Mouse (Mus musculus): ENCODE measurements around the gene Syngr2. TPM values are rescaled to one million over a fixed set of nuclear protein-coding genes. Genes with fewer than 3 reads are reported as not detected.

Gene Syngr2
- polyA plus RNA-seq, 1 experiment from 2014 or later = 24.4 TPM

DNA sequence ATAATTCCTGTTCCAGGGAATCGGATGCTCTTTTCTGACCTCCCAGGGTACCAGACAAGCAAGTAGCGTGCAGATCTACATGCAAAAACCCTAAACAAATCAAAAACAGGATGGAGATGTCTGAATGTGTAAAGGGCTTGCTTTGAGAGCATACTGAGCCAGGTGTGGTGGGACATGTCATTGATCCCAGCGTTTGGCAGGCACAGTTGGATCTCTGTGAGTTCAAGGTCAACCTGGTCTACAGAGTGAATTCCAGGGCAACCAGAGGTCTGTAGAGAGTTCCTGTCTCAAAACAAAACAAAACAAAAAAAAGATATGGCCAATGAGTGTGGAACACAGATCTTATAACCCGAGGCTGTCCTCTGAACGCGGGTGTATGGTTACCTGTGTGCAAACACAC lies 13.9 kb downstream of the Syngr2 start:
- DNase-seq (ENCODE audit: low spot score) = no peak
- no peak overlapping the region for H3K27ac ChIP-seq
- 92% methylated on average over 6 of the region's 6 CpGs for WGBS
- H3K36me3 ChIP-seq = peaks cover 60% of the 10 kb centered on the region
- H3K4me1 ChIP-seq = peaks cover 70% of the 10 kb centered on the region
- no peaks in the 10 kb centered on the region for H3K27me3 ChIP-seq (ENCODE audit: low read depth, poor library complexity, severe bottlenecking)
- no peaks in the 10 kb centered on the region for H3K9me3 ChIP-seq (replicated peaks)
- no peak overlapping the region for H3K4me3 ChIP-seq

DNA sequence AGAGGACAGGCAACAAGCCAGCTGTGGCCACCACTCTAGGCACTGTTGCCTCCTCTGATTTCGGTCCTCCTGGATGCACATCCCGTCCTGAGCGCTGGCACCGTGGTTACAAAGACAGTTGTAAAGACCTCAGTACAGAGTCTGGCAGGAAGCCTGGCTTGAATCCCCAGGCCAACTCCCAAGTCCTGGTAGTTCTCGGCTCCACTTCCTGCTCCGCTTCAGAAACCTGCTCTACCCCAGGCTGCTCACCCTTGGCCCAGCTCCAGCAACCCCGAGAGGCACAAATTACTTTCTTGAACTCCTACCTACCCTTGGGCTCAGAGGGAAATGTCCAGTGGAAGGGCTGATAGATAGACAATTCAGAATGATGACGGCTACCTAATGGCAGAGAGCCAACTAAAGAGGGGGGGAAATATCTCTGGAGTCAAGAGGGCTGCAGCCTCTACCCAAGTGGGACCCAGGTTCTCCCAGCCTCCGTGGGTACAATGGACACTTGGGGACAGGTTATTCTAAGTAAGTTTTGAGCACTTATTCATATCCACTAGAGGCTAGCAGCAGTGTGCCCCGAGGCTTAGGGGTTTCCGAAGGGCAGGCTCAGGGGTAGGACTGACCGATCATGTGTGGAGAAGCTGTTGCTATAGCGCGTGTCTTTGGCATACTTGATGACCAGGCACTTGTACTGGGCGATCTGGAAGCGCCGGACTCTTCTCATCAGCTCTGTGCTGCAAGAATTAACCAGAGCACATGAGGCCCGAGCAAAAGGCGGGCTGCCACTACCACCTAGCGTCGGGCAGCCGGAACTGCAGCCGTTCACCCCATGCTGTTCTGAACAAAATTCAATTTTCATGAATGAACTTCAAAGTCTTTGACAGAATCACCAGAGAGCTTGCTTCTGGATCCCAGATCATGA lies 14.8 kb downstream of the Syngr2 start:
- Histone ChIP-seq H3K4me1 (peaks cover 71% of the 10 kb centered on the region), H3K27me3 (ENCODE audit: low read depth, poor library complexity, severe bottlenecking) (no peaks in the 10 kb centered on the region), H3K36me3 (peaks cover 51% of the 10 kb centered on the region), H3K27ac (peak overlapping the region; percentile 96), H3K9me3 (replicated peaks) (no peaks in the 10 kb centered on the region), H3K4me3 (peak overlapping the region; percentile 77)
- DNase-seq (ENCODE audit: low spot score) = peak; percentile 89
- WGBS = 35% methylated on average over 23 of the region's 23 CpGs

DNA sequence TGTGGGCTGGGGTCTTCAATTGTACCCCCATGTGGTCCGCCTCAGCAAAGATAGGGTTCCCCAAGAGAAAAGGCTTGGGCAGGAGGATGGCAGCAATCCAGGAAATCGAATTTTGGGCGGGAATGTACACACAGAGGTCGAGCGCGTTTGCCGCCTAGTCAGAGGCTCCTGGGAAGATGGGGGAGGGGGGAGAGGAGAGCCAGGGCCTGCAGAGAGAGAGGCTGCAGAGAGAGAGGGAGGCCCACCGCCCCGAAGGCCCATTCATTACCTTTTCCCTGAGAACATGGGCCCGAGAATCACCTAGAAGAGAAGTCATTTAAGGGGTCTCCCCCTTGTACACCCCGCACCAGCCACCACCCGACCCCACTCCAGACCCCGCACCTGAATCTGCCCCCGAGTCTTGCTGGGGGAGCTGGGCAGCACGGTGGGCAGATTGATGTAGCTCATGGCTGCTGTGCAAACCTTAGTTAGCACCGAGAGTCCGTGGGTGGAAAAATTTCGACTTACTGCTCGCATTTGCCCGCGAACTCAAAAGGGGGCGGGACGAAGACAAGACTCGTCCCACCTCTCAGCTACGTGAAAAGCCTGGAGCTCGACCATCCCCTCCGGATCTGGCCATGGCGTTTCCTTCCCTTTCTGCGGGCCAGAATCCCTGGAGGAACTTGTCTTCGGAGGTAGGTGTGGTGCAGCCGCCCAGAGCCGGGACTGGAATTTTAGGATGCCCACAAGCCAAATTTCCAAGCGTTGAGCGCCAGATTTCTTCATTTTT lies 16.0 kb downstream of the Syngr2 start, which contains the start of the genes Afmid and Tk1:
Gene Afmid, plus strand, starts transcription at position 592 of the 769 bp plus-strand sequence.
Gene Tk1, minus strand, starts transcription at position 760 of the 769 bp plus-strand sequence.
- Histone ChIP-seq H3K27ac (peak within 1 kb of the TSS; percentile 96), H3K36me3 (peaks cover 39% of the 10 kb centered on the region), H3K9me3 (replicated peaks) (no peaks in the 10 kb centered on the region), H3K4me3 (peak within 1 kb of the TSS; percentile 77), H3K27me3 (ENCODE audit: low read depth, poor library complexity, severe bottlenecking) (no peaks in the 10 kb centered on the region), H3K4me1 (peaks cover 63% of the 10 kb centered on the region)
- WGBS = under 1% methylated on average over 34 of the region's 34 CpGs
- DNase-seq (ENCODE audit: low spot score) = peak; percentile 90

DNA sequence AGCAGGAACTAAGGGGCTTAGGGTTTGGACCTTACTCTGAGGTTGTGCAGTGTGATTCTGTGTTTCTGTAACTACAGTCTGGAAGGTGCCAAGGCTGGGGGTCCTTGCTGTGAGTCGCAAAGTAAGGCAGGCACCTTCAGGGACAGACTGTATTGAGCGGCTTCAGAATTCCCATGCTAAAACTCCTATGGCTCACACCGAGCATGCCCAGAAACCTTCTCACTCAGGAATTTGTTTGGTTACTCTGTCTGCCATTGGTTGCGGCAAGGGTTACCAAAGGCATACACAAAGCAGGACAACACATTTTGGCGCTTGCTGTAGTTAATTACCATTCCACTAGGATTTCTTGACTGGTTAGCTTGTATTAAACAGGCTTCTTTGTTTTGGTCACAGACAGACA lies 16.7 kb downstream of the Syngr2 start:
- Histone ChIP-seq H3K27ac (peak overlapping the region; percentile 96), H3K9me3 (replicated peaks) (no peaks in the 10 kb centered on the region), H3K4me1 (peaks cover 63% of the 10 kb centered on the region), H3K36me3 (peaks cover 32% of the 10 kb centered on the region), H3K4me3 (peak overlapping the region; percentile 77), H3K27me3 (ENCODE audit: low read depth, poor library complexity, severe bottlenecking) (no peaks in the 10 kb centered on the region)
- 18% methylated on average over 5 of the region's 5 CpGs for WGBS
- DNase-seq (ENCODE audit: low spot score) = no peak

DNA sequence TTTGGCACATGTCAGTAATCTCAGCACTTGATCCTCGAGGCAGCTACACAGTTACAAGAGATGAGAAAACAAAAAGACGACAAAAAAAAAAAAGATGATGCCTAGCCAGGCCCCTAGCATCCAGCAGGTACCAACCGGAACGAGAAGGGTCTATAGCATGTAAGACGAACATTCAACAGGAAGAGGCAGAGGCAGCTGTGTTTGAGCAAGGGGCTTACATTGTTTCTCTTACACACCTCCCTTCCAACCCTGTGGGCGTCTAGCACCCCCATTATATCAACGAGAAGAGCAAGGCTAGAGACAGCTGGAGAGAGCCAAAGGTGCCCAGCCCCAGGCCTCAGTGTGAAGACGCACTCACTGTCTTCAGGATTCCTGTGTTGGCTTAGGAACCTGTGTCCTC lies 17.4 kb downstream of the Syngr2 start:
- H3K36me3 ChIP-seq = peaks cover 25% of the 10 kb centered on the region
- H3K4me1 ChIP-seq = peaks cover 62% of the 10 kb centered on the region
- H3K4me3 ChIP-seq = no peak overlapping the region
- no peaks in the 10 kb centered on the region for H3K9me3 ChIP-seq (replicated peaks)
- no peaks in the 10 kb centered on the region for H3K27me3 ChIP-seq (ENCODE audit: low read depth, poor library complexity, severe bottlenecking)
- DNase-seq (ENCODE audit: low spot score) = no peak
- peak overlapping the region; percentile 96 for H3K27ac ChIP-seq
- 75% methylated on average over 8 of the region's 8 CpGs for WGBS

DNA sequence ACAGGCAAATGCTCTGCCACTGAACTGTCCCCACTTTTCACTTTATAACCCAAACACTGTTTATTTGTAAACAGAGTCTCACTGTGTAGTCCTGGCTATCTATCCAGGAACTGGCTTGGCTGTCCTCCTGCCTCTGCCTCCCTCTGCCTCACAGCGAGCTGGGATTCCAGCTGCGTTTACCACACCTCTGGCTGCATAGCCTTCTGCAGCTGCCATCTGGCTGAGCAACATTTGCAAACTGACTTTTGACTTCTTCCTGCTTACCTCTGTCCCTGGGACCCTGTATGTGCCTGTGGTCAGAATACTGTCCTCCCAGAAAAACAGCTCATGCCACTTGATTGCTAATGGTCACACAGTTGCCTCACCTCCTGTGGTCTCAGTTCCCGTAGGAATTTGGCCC lies 17.9 kb downstream of the Syngr2 start:
- Histone ChIP-seq H3K27me3 (ENCODE audit: low read depth, poor library complexity, severe bottlenecking) (no peaks in the 10 kb centered on the region), H3K4me3 (no peak overlapping the region), H3K9me3 (replicated peaks) (no peaks in the 10 kb centered on the region), H3K27ac (peak overlapping the region; percentile 96; the same call in 1 of the 2 replicates), H3K36me3 (peaks cover 20% of the 10 kb centered on the region), H3K4me1 (peaks cover 65% of the 10 kb centered on the region)
- DNase-seq (ENCODE audit: low spot score) = no peak
- 43% methylated on average over 3 of the region's 3 CpGs for WGBS

DNA sequence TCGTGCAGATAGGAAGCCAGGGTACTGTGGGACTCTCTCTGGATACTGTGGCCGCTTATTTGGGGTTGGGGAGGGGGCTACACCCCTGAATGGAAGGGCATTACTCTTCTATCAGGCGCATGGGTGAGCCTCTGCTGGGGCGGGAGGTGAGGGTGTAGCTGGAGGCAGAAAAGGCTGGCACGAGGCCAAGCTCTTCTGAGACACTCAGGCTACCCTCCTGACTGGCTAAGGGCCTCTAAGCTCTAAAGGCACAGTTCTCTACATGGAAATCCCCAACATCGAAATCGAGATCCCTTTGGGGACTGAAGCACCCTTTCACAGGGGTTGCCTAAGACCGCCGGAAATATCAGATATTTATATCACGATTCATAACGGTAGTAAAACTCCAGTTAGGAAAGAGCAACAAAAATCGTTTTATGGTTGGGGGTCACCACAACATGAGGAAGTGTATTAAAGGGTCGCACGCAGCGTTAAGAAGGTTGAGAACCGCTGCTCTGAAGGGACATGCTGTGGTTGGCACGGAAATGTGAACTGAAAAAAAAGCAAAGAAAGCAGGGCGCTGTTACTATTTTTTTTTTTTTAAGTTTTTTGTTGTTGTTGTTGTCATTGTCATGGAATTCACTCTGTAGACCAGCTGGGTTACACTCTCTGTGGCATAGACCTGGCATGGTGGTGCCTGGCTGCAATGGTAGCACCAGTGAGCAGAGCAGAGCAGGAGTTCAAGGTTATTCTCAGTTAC lies 18.9 kb downstream of the Syngr2 start:
- Histone ChIP-seq H3K36me3 (peaks cover 11% of the 10 kb centered on the region), H3K27me3 (ENCODE audit: low read depth, poor library complexity, severe bottlenecking) (no peaks in the 10 kb centered on the region), H3K4me3 (no peak overlapping the region), H3K9me3 (replicated peaks) (no peaks in the 10 kb centered on the region), H3K27ac (0 out of 2 replicates have a peak overlapping the region, but pooled peaks have one; percentile 22), H3K4me1 (peaks cover 60% of the 10 kb centered on the region)
- WGBS = 88% methylated on average over 18 of the region's 18 CpGs
- no peak for DNase-seq (ENCODE audit: low spot score)

DNA sequence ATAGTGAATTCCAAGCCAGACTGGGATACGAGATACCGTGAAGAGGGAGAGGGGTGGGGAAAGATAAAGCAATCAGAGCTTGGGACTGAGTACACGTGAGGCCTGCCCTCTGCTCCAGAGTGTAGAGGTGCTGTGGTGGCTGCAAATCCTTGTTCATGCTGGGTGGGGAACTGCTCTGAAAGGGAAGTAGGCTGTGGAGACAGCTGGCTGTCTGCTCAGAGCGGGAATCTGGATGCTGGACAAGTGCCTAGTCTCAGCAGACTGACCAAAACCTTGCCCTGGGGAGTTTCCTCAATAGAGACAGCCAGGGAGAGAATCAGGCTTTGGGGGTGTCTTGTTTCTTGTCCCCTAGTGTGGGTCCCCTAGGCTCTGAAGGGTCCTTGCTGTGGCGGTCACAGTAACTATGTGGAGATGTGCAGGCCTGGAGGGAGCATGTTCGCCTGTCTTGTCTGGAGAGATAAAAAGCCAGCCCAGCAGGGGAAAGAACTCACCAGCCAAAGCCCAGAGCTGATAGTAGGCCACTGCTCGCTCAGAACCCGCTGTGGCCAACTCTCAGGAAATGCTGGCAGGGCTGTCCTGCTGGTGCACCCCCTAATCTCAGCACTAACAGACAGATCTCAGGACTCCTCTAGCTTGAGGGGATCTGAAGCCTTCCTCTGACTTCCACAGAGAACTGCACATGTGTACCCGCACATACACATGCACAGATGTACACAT lies 19.6 kb downstream of the Syngr2 start:
- Histone ChIP-seq H3K4me1 (peaks cover 56% of the 10 kb centered on the region), H3K9me3 (replicated peaks) (no peaks in the 10 kb centered on the region), H3K27ac (no peak overlapping the region), H3K4me3 (no peak overlapping the region), H3K36me3 (peaks cover 3% of the 10 kb centered on the region), H3K27me3 (ENCODE audit: low read depth, poor library complexity, severe bottlenecking) (no peaks in the 10 kb centered on the region)
- DNase-seq (ENCODE audit: low spot score) = no peak
- 65% methylated on average over 9 of the region's 9 CpGs for WGBS

DNA sequence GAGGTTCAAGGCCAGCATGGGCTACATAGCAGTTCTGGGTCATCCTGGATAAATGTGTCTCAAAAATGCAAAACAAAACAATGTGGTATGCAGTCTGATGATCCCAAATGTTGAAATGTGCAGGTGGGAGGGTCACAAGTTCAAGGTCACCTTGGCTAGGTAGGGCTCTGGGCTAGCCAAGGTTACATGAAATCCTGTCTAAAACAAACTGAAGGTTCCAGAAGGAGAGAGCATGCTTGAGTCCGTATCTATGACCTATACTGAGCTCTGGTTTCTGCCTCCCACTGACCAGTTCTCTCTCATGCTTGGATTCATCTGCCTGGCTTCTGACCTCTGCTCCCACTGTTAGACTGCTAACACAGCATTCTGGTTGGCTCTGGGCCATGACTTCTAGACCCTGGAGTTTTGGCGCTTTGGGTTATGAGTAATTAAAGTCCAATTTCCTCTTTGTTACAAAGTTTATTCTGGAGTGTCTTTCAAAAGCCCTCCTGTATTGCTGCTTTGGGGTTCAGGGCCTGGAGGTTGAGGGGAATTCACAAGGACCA lies 20.3 kb downstream of the Syngr2 start:
- H3K4me3 ChIP-seq = no peak overlapping the region
- peaks cover 50% of the 10 kb centered on the region for H3K4me1 ChIP-seq
- 92% methylated on average over 2 of the region's 2 CpGs for WGBS
- H3K9me3 ChIP-seq (replicated peaks) = no peaks in the 10 kb centered on the region
- no peaks in the 10 kb centered on the region for H3K36me3 ChIP-seq
- no peak for DNase-seq (ENCODE audit: low spot score)
- H3K27me3 ChIP-seq (ENCODE audit: low read depth, poor library complexity, severe bottlenecking) = no peaks in the 10 kb centered on the region
- H3K27ac ChIP-seq = no peak overlapping the region

DNA sequence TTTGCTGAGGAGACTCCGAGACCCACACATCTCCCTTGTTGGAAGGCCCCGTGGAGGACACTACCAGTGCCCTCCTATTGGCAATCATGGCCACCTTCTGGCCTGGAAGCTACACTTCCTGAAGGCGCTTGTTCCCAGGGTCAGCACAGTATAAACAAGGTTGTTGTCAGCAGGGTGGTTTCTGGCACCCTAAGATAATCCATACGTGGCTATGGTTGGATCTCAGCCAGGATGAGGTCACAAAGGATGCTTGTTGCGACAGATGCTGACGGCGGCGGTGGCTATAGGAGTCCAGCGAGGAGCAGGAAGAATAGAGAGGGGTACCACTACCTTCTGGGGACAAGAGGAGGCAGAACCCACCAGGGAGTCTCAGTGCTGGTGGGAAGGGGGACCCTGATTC lies 20.9 kb downstream of the Syngr2 start:
- H3K27me3 ChIP-seq (ENCODE audit: low read depth, poor library complexity, severe bottlenecking) = no peaks in the 10 kb centered on the region
- 0 out of 2 replicates have a peak overlapping the region, but pooled peaks have one; percentile 3 for H3K27ac ChIP-seq
- no peak for DNase-seq (ENCODE audit: low spot score)
- WGBS = 84% methylated on average over 9 of the region's 9 CpGs
- H3K4me1 ChIP-seq = peaks cover 47% of the 10 kb centered on the region
- no peak overlapping the region for H3K4me3 ChIP-seq
- H3K36me3 ChIP-seq = no peaks in the 10 kb centered on the region
- H3K9me3 ChIP-seq (replicated peaks) = no peaks in the 10 kb centered on the region

DNA sequence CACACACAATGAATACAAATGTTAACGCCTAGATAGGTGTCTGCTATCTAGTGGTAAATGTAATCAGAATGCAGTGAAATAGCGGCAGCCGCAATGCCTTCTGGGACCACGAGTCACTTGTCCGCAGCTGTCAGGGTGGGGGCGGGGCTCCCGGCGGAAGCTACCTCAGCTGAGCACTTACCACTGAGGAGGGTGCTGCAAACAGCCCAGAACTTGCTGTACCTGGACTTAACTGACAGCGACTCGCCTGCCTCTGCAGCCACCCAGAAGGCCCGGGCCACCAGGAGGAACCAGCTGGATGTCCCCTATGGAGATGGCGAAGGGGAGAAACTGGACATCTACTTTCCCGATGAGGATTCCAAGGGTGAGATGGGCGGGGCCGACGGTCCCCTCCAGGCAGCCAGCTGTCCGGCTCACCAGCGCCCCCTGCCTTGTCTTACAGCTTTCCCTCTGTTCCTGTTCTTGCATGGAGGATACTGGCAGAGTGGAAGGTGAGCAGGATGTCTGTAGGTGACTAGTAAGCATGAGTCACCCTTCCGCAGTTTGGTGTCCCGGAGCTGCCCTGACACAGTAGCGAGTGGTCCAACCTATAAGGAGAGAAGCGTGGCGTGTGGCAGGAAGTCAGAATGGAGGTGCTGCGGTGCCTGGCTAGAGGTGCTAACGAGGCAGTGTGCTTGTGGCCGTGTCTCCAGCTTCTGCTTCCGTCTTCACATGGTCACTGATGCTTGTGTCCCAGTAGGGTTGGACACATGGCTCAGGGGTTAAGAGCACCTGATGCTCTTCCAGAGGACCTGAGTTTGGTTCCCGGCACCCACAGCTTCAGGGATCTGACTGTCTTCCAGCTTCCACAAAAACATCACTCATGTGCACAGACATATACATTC lies 22.9 kb downstream of the Syngr2 start:
- peak; percentile 79 for DNase-seq (ENCODE audit: low spot score)
- WGBS = 18% methylated on average over 28 of the region's 28 CpGs
- no peaks in the 10 kb centered on the region for H3K9me3 ChIP-seq (replicated peaks)
- no peaks in the 10 kb centered on the region for H3K36me3 ChIP-seq
- peaks cover 37% of the 10 kb centered on the region for H3K4me1 ChIP-seq
- H3K27me3 ChIP-seq (ENCODE audit: low read depth, poor library complexity, severe bottlenecking) = no peaks in the 10 kb centered on the region
- H3K27ac ChIP-seq = peak overlapping the region; percentile 64; the same call in 1 of the 2 replicates
- peak overlapping the region; percentile 47 for H3K4me3 ChIP-seq
